Mouse (Mus musculus): ENCODE data around the gene Gprin2. TPM values are rescaled to one million over a fixed set of nuclear protein-coding genes. Genes with fewer than 3 reads are reported as not detected.

Gprin2 gene
- polyA plus RNA-seq (2011; ENCODE audit: insufficient read depth, insufficient read length, low replicate concordance, missing spikeins) = not detected in 2 replicates

- TF ChIP-seq CTCF (IDR thresholded peaks at IDR 0.05; ENCODE audit: control insufficient read depth, insufficient read depth, low read length) = no peak
- TF ChIP-seq POLR2A (IDR thresholded peaks at IDR 0.05; ENCODE audit: borderline replicate concordance, control insufficient read depth, low read depth, low read length) = no peak
- no peaks in the 10 kb centered on the region for H3K4me1 ChIP-seq (ENCODE audit: control insufficient read depth, insufficient read depth, low read length)
- WGBS = 11% methylated on average over 51 of the region's 52 CpGs
- H3K4me3 ChIP-seq (replicated peaks; ENCODE audit: control insufficient read depth, low read depth, low read length) = no peak within 1 kb of the TSS
- no peak within 1 kb of the TSS; the same call in 1 of the 2 replicates for H3K27ac ChIP-seq (ENCODE audit: control insufficient read depth, insufficient read depth, low read depth, low read length, poor library complexity)
These were observed at the start of gene Gprin2 for GRCm38 (mm10) chr14:34201231-34202035. TSS of gene Gprin2 (minus strand) at chr14:34201653.

GRCm38 (mm10) chr14:34240676-34241075, 39.2 kb upstream of the Gprin2 start:
- TF ChIP-seq CTCF (IDR thresholded peaks at IDR 0.05; ENCODE audit: control insufficient read depth, insufficient read depth, low read length) (no peak), POLR2A (IDR thresholded peaks at IDR 0.05; ENCODE audit: borderline replicate concordance, control insufficient read depth, low read depth, low read length) (no peak)
- no peak overlapping the region for H3K27ac ChIP-seq (ENCODE audit: control insufficient read depth, insufficient read depth, low read depth, low read length, poor library complexity)
- 85% methylated on average over 6 of the region's 6 CpGs for WGBS
- no peak overlapping the region for H3K4me3 ChIP-seq (replicated peaks; ENCODE audit: control insufficient read depth, low read depth, low read length)
- H3K4me1 ChIP-seq (ENCODE audit: control insufficient read depth, insufficient read depth, low read length) = no peaks in the 10 kb centered on the region

DNA sequence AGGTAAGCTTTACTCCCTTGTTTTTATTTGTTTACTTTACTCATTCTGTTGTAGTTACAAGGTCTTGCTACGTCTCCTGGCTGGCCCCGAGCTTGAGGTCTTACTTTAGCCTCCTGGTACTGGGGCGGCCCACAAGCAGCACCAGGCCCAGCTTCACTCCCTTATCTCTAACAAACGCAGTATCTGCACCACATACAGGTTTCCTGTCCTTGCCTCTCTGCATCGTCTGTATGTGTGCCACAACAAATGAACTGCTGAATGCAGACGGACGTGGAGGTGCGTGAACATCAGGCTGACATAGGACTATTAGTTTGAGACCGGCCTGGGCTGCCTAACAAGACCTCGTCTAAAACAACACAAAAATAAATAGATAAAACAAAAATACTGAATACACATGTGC, 38.8 kb upstream of the Gprin2 start:
- WGBS = 67% methylated on average over 10 of the region's 10 CpGs
- Histone ChIP-seq H3K4me1 (ENCODE audit: control insufficient read depth, insufficient read depth, low read length) (no peaks in the 10 kb centered on the region), H3K4me3 (replicated peaks; ENCODE audit: control insufficient read depth, low read depth, low read length) (no peak overlapping the region), H3K27ac (ENCODE audit: control insufficient read depth, insufficient read depth, low read depth, low read length, poor library complexity) (no peak overlapping the region)
- TF ChIP-seq CTCF (IDR thresholded peaks at IDR 0.05; ENCODE audit: control insufficient read depth, insufficient read depth, low read length) = no peak
- TF ChIP-seq POLR2A (IDR thresholded peaks at IDR 0.05; ENCODE audit: borderline replicate concordance, control insufficient read depth, low read depth, low read length) = no peak

DNA sequence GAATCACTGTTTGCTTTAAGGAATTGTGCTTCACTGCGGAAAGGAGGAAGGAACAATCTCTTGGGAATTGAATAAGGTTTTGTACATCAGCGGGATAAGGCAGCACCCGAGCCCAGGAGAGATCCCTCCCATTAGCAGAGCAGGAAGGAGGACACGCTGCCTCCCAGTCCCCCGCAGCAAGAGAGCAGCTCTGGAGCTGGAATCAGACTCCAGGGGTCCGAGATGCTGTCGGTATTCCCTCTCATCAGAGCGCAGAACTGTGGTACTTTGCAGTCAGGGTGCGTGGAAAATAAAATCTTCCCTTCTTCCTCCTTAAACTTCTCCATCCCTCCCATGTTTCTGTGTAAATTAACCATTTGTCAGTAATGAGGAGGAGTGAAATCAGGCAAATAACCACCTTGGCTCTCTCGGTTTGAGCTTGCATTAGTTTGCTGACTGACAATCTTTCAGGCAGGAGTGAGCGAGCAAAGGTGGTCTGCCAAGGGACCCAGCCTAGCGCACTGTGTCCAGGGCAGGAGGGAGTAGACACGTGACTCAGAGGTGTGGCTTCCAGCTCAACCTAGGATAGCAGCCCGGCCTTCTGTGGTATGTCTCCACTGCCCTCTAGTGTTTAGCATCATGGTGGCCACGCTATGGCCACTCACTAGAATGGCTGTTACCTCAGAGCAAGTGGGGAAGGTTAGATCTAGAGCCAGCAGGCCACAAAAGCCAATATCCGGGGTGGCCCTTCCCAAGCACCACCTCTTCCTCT, 33.4 kb upstream of the Gprin2 start:
- H3K27ac ChIP-seq (ENCODE audit: control insufficient read depth, insufficient read depth, low read depth, low read length, poor library complexity) = no peak overlapping the region
- no peaks in the 10 kb centered on the region for H3K4me1 ChIP-seq (ENCODE audit: control insufficient read depth, insufficient read depth, low read length)
- H3K4me3 ChIP-seq (replicated peaks; ENCODE audit: control insufficient read depth, low read depth, low read length) = no peak overlapping the region
- 43% methylated on average over 16 of the region's 16 CpGs for WGBS
- TF ChIP-seq POLR2A (IDR thresholded peaks at IDR 0.05; ENCODE audit: borderline replicate concordance, control insufficient read depth, low read depth, low read length) (no peak), CTCF (IDR thresholded peaks at IDR 0.05; ENCODE audit: control insufficient read depth, insufficient read depth, low read length) (peak; percentile 53)

GRCm38 (mm10) chr14:34233846-34234245, 32.4 kb upstream of the Gprin2 start:
- H3K27ac ChIP-seq (ENCODE audit: control insufficient read depth, insufficient read depth, low read depth, low read length, poor library complexity) = no peak overlapping the region
- 71% methylated on average over 4 of the region's 4 CpGs for WGBS
- TF ChIP-seq CTCF (IDR thresholded peaks at IDR 0.05; ENCODE audit: control insufficient read depth, insufficient read depth, low read length) = no peak
- TF ChIP-seq POLR2A (IDR thresholded peaks at IDR 0.05; ENCODE audit: borderline replicate concordance, control insufficient read depth, low read depth, low read length) = no peak
- no peak overlapping the region for H3K4me3 ChIP-seq (replicated peaks; ENCODE audit: control insufficient read depth, low read depth, low read length)
- H3K4me1 ChIP-seq (ENCODE audit: control insufficient read depth, insufficient read depth, low read length) = no peaks in the 10 kb centered on the region

DNA sequence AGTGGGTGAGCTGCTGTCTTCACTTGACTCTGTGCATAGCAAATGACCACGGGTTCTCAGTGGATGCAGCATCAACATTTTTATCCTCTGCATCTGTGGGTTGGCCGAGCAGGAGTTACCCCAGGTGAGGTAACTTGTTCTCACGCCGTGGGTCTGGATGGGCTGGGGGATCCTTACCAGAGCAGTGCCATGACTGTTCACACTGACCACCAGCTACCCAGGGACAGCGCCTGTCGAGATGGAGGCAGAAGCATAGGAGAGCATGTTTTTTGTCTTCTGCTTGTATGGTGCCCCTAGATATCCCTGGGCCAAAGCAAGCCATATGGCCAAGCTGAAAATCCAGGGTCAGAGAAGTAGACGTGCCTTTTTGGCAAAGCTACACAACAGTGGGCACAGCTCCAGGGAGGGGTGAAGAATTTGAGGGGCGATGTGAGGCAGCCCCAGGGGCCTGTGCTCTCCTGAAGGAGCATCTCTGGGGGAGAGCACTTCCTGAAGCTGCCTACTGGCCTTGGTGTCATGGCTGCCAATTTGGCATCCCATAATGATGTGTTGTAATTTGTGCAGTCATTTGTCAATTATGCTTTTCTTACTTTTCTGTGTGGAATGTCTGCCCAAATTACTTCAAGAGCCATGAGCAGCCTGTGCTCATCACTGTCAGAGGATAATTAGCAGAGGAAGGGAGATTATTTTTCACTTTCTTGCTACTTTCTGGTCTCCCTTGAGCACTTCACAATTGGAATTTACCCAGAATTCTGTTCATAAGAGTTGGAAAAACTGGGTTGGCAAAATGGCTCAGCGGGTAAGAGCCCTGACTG, 31.6 kb upstream of the Gprin2 start:
- no peak for TF ChIP-seq POLR2A (IDR thresholded peaks at IDR 0.05; ENCODE audit: borderline replicate concordance, control insufficient read depth, low read depth, low read length)
- TF ChIP-seq CTCF (IDR thresholded peaks at IDR 0.05; ENCODE audit: control insufficient read depth, insufficient read depth, low read length) = no peak
- WGBS = 85% methylated on average over 9 of the region's 9 CpGs
- Histone ChIP-seq H3K4me3 (replicated peaks; ENCODE audit: control insufficient read depth, low read depth, low read length) (no peak overlapping the region), H3K4me1 (ENCODE audit: control insufficient read depth, insufficient read depth, low read length) (no peaks in the 10 kb centered on the region), H3K27ac (ENCODE audit: control insufficient read depth, insufficient read depth, low read depth, low read length, poor library complexity) (no peak overlapping the region)

DNA sequence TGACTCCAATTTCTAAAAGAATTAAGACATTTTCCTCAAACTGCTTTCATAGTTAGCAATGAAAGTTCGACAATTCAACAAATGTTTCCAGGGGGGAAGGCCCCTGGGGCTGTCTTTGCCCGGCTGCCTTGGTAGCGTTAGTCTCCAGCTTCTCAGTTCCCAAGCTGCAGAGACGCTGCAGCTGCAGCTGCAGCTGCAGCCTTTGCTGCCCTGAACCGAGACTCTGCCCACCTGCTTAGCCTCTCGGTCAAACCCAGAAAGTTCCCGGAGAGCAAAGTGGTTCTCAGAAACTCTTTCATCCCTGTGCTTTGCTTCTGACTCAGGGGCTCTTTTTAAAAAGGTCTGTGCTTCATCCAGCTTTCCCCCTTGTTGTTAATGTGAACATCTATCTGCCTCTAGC, 30.9 kb upstream of the Gprin2 start:
- Histone ChIP-seq H3K4me1 (ENCODE audit: control insufficient read depth, insufficient read depth, low read length) (no peaks in the 10 kb centered on the region), H3K27ac (ENCODE audit: control insufficient read depth, insufficient read depth, low read depth, low read length, poor library complexity) (no peak overlapping the region), H3K4me3 (replicated peaks; ENCODE audit: control insufficient read depth, low read depth, low read length) (no peak overlapping the region)
- WGBS = 79% methylated on average over 7 of the region's 7 CpGs
- TF ChIP-seq CTCF (IDR thresholded peaks at IDR 0.05; ENCODE audit: control insufficient read depth, insufficient read depth, low read length) (no peak), POLR2A (IDR thresholded peaks at IDR 0.05; ENCODE audit: borderline replicate concordance, control insufficient read depth, low read depth, low read length) (no peak)
